Mouse (Mus musculus) midbrain, embryonic 13.5 days (tissue): ENCODE data around the gene Plek. TPM values are rescaled to one million over a fixed set of nuclear protein-coding genes. Genes with fewer than 3 reads are reported as not detected.

Experiments
- ATAC-seq: fragments of 200-750 bp; cut with Nextera tagmentation; 2 replicates; pipeline ENCODE4 v1.8.0; 2017; ENCODE audit warnings: mild to moderate bottlenecking, moderate TSS enrichment, moderate library complexity
- H3K27ac ChIP-seq: fragments of 300-500 bp; sonication (generic); 2 replicates; pipeline ENCODE4 v1.5.1; 2015; ENCODE audit warnings: inconsistent platforms, mild to moderate bottlenecking, moderate library complexity
- H3K27me3 ChIP-seq: fragments of 300-500 bp; sonication (generic); 2 replicates; pipeline ENCODE4 v1.6.1; 2015; ENCODE audit warnings: mild to moderate bottlenecking, inconsistent platforms
- H3K36me3 ChIP-seq: fragments of 300-500 bp; sonication (generic); 2 replicates; pipeline ENCODE4 v1.6.1; 2015; ENCODE audit warnings: mild to moderate bottlenecking, inconsistent platforms
- H3K4me1 ChIP-seq: fragments of 300-500 bp; sonication (generic); replicated peaks from 2 replicates; pipeline ENCODE4 v1.6.1; 2015; ENCODE audit warnings: inconsistent platforms
- H3K4me2 ChIP-seq: fragments of 300-500 bp; sonication (generic); replicated peaks from 2 replicates; pipeline ENCODE4 v1.6.1; 2015; ENCODE audit warnings: moderate library complexity, mild to moderate bottlenecking, inconsistent platforms
- H3K4me3 ChIP-seq: fragments of 300-500 bp; sonication (generic); replicated peaks from 2 replicates; pipeline ENCODE4 v1.5.1; 2015; ENCODE audit warnings: mild to moderate bottlenecking, inconsistent platforms
- H3K9ac ChIP-seq: fragments of 300-500 bp; sonication (generic); replicated peaks from 2 replicates; pipeline ENCODE4 v1.6.1; 2015; ENCODE audit warnings: mild to moderate bottlenecking, inconsistent platforms
- H3K9me3 ChIP-seq: fragments of 300-500 bp; sonication (generic); 2 replicates; pipeline ENCODE4 v1.6.1; 2016; ENCODE audit warnings: mild to moderate bottlenecking, inconsistent platforms
- WGBS: fragments of 180-500 bp; shearing (Covaris S2); methylation state at CpG from one replicate; pipeline ENCODE4 v1.1.7; 2015; 5-methylcytosine and 5-hydroxymethylcytosine counted together
- polyA plus RNA-seq: library from polyadenylated mRNA; unstranded; fragments of >200 nt; fragmentation: Nextera tagmentation; extraction: Ambion mirVana; gene quantifications from 2 replicates; pipeline ENCODE4 v1.2.1, GENCODE M21; 2015

The Plek gene
- polyA plus RNA-seq, 1 experiment from 2014 or later = 3.5 TPM

GRCm38 (mm10) chr11:16958520-16958919 is 93.7 kb downstream of the Plek start:
- Histone ChIP-seq H3K9ac (no peak overlapping the region), H3K36me3 (no peaks in the 10 kb centered on the region), H3K27me3 (no peaks in the 10 kb centered on the region), H3K27ac (no peak overlapping the region), H3K4me2 (no peak overlapping the region), H3K4me3 (no peak overlapping the region), H3K4me1 (no peaks in the 10 kb centered on the region), H3K9me3 (no peaks in the 10 kb centered on the region)
- ATAC-seq = no peak
- 94% methylated on average over 1 of the region's 1 CpGs for WGBS

- no peak overlapping the region for H3K4me2 ChIP-seq
- ATAC-seq = no peak
- no peak overlapping the region for H3K27ac ChIP-seq
- no peaks in the 10 kb centered on the region for H3K27me3 ChIP-seq
- no peaks in the 10 kb centered on the region for H3K36me3 ChIP-seq
- no peak overlapping the region for H3K9ac ChIP-seq
- no peaks in the 10 kb centered on the region for H3K9me3 ChIP-seq
- peaks cover 3% of the 10 kb centered on the region for H3K4me1 ChIP-seq
- H3K4me3 ChIP-seq = no peak overlapping the region
- 92% methylated on average over 6 of the region's 6 CpGs for WGBS
These were observed 95.2 kb downstream of the Plek start for GRCm38 (mm10) chr11:16957030-16957429.

- WGBS = 93% methylated on average over 6 of the region's 6 CpGs
- Histone ChIP-seq H3K9ac (no peak overlapping the region), H3K4me2 (no peak overlapping the region)
These were observed 95.9 kb downstream of the Plek start for GRCm38 (mm10) chr11:16956115-16956862.

GRCm38 (mm10) chr11:16951761-16952010 is 100.5 kb downstream of the Plek start:
- H3K27ac ChIP-seq = no peak overlapping the region
- H3K36me3 ChIP-seq = no peaks in the 10 kb centered on the region
- no peaks in the 10 kb centered on the region for H3K9me3 ChIP-seq
- H3K4me3 ChIP-seq = peak overlapping the region; percentile 73
- H3K9ac ChIP-seq = peak overlapping the region; percentile 71
- no peaks in the 10 kb centered on the region for H3K27me3 ChIP-seq
- WGBS = 10% methylated on average over 9 of the region's 9 CpGs
- H3K4me1 ChIP-seq = peaks cover 13% of the 10 kb centered on the region
- peak overlapping the region; percentile 91 for H3K4me2 ChIP-seq
- ATAC-seq = no peak

More at GRCm38 (mm10) chr11:16956115-16956862, 95.9 kb downstream of the Plek start:
- Histone ChIP-seq H3K27me3 (no peaks in the 10 kb centered on the region), H3K9me3 (no peaks in the 10 kb centered on the region), H3K4me1 (peaks cover 9% of the 10 kb centered on the region), H3K27ac (no peak overlapping the region), H3K4me3 (no peak overlapping the region), H3K36me3 (no peaks in the 10 kb centered on the region)
- no peak for ATAC-seq

- Histone ChIP-seq H3K4me3 (peak within 1 kb of the TSS; percentile 73), H3K27ac (no peak within 1 kb of the TSS), H3K9ac (peak within 1 kb of the TSS; percentile 71), H3K36me3 (no peaks in the 10 kb centered on the region), H3K4me1 (peaks cover 13% of the 10 kb centered on the region), H3K4me2 (peak within 1 kb of the TSS; percentile 91), H3K9me3 (no peaks in the 10 kb centered on the region), H3K27me3 (no peaks in the 10 kb centered on the region)
- under 1% methylated on average over 38 of the region's 38 CpGs for WGBS
- peak; percentile 100 for ATAC-seq
These were observed 101.0 kb downstream of the Plek start, which contains the start of gene Fbxo48 for GRCm38 (mm10) chr11:16950976-16951760. Fbxo48 (plus strand) TSS chr11:16951375.

- Histone ChIP-seq H3K9ac (0 out of 2 replicates have a peak overlapping the region, but pooled peaks have one; percentile 48), H3K36me3 (no peaks in the 10 kb centered on the region), H3K4me2 (peak overlapping the region; percentile 61), H3K27me3 (no peaks in the 10 kb centered on the region), H3K9me3 (no peaks in the 10 kb centered on the region), H3K27ac (no peak overlapping the region), H3K4me3 (peak overlapping the region; percentile 73), H3K4me1 (peaks cover 13% of the 10 kb centered on the region)
- no peak for ATAC-seq
- WGBS = 50% methylated on average over 13 of the region's 13 CpGs
These were observed 101.8 kb downstream of the Plek start for GRCm38 (mm10) chr11:16950226-16950975.

- Histone ChIP-seq H3K4me3 (no peak overlapping the region), H3K27me3 (no peaks in the 10 kb centered on the region), H3K4me2 (no peak overlapping the region), H3K36me3 (no peaks in the 10 kb centered on the region), H3K9me3 (no peaks in the 10 kb centered on the region), H3K27ac (no peak overlapping the region), H3K4me1 (peaks cover 13% of the 10 kb centered on the region), H3K9ac (no peak overlapping the region)
- 28% methylated on average over 1 of the region's 1 CpGs for WGBS
- no peak for ATAC-seq
These were observed 103.4 kb downstream of the Plek start for GRCm38 (mm10) chr11:16948756-16949155.

- Histone ChIP-seq H3K9me3 (no peaks in the 10 kb centered on the region), H3K4me1 (0 out of 2 replicates have a peak, but pooled peaks cover 14% of the 10 kb centered on the region), H3K36me3 (no peaks in the 10 kb centered on the region), H3K27ac (no peak overlapping the region), H3K4me3 (no peak overlapping the region), H3K9ac (no peak overlapping the region), H3K4me2 (no peak overlapping the region), H3K27me3 (no peaks in the 10 kb centered on the region)
- whole genome bisulfite sequencing = 85% methylated on average over 4 of the region's 4 CpGs
- no peak for ATAC-seq
These were observed 109.2 kb downstream of the Plek start for GRCm38 (mm10) chr11:16943016-16943415.

- no peak overlapping the region for H3K4me2 ChIP-seq
- H3K9me3 ChIP-seq = no peaks in the 10 kb centered on the region
These were observed 110.2 kb downstream of the Plek start for GRCm38 (mm10) chr11:16941973-16942452.

GRCm38 (mm10) chr11:16941103-16941793 is 110.9 kb downstream of the Plek start:
- Histone ChIP-seq H3K27ac (peak overlapping the region; percentile 54), H3K9me3 (no peaks in the 10 kb centered on the region), H3K27me3 (no peaks in the 10 kb centered on the region), H3K4me1 (0 out of 2 replicates have a peak, but pooled peaks cover 14% of the 10 kb centered on the region), H3K4me2 (no peak overlapping the region), H3K36me3 (no peaks in the 10 kb centered on the region), H3K4me3 (no peak overlapping the region), H3K9ac (no peak overlapping the region)
- 27% methylated on average over 4 of the region's 4 CpGs for WGBS
- peak; percentile 80 for ATAC-seq

More at GRCm38 (mm10) chr11:16941973-16942452, 110.2 kb downstream of the Plek start:
- Histone ChIP-seq H3K27ac (peak overlapping the region; percentile 54), H3K27me3 (no peaks in the 10 kb centered on the region), H3K36me3 (no peaks in the 10 kb centered on the region), H3K9ac (no peak overlapping the region), H3K4me1 (0 out of 2 replicates have a peak, but pooled peaks cover 14% of the 10 kb centered on the region), H3K4me3 (no peak overlapping the region)
- 65% methylated on average over 4 of the region's 4 CpGs for whole genome bisulfite sequencing
- ATAC-seq = peak; percentile 75

GRCm38 (mm10) chr11:16935577-16936236 is 116.5 kb downstream of the Plek start:
- Histone ChIP-seq H3K9ac (no peak overlapping the region), H3K4me2 (no peak overlapping the region), H3K36me3 (no peaks in the 10 kb centered on the region), H3K4me1 (no peaks in the 10 kb centered on the region), H3K27me3 (no peaks in the 10 kb centered on the region), H3K9me3 (no peaks in the 10 kb centered on the region), H3K27ac (no peak overlapping the region), H3K4me3 (no peak overlapping the region)
- 80% methylated on average over 6 of the region's 6 CpGs for WGBS
- no peak for ATAC-seq
